Mouse (Mus musculus): ENCODE data around the gene Dcpp2.

- TF ChIP-seq CTCF (IDR thresholded peaks at IDR 0.05; ENCODE audit: low read depth) (peak; percentile 26; the same call in 1 of the 2 replicates), EP300 (optimal IDR thresholded peaks at IDR 0.05) (no peak)
Measured at GRCm38 (mm10) chr17:23925090-23925493, 44.4 kb downstream of the Dcpp2 start.

Data from stomach, postnatal 0 days (tissue).